Mouse (Mus musculus): Measurements from ENCODE around the gene Gng7. TPM values are rescaled to one million over a fixed set of nuclear protein-coding genes. Genes with fewer than 3 reads are reported as not detected.

Gng7 gene
- polyA plus RNA-seq, 1 experiment, result 0.63 TPM

GRCm38 (mm10) chr10:81036988-81037580, 22.3 kb upstream of the Gng7 start, which contains the start of gene Slc39a3:
Slc39a3 (minus strand) TSS chr10:81037426.
- no peaks in the 10 kb centered on the region for H3K36me3 ChIP-seq (ENCODE audit: control insufficient read depth, insufficient read depth, low read length)
- no peak within 1 kb of the TSS for H3K27ac ChIP-seq (ENCODE audit: control insufficient read depth, insufficient read depth, low read length)
- under 1% methylated on average over 35 of the region's 35 CpGs for WGBS
- peak within 1 kb of the TSS; percentile 69 for H3K4me3 ChIP-seq (ENCODE audit: control insufficient read depth, insufficient read depth, low read length)
- peak; percentile 99 for DNase-seq
- no peaks in the 10 kb centered on the region for H3K27me3 ChIP-seq (ENCODE audit: control insufficient read depth, insufficient read depth, low read length)
- peaks cover 2% of the 10 kb centered on the region; the same call in 1 of the 2 replicates for H3K4me1 ChIP-seq (replicated peaks; ENCODE audit: control insufficient read depth, insufficient read depth, low read length)
- TF ChIP-seq POLR2A (IDR thresholded peaks at IDR 0.05; ENCODE audit: control insufficient read depth, extremely low read depth, insufficient read depth, low read length, poor library complexity) (peak; percentile 67; the same call in 1 of the 2 replicates), CTCF (IDR thresholded peaks at IDR 0.05; ENCODE audit: borderline replicate concordance, control insufficient read depth, extremely low read depth, insufficient read depth, low read length, poor library complexity) (no peak)

- Histone ChIP-seq H3K4me3 (ENCODE audit: control insufficient read depth, insufficient read depth, low read length) (no peak overlapping the region), H3K4me1 (replicated peaks; ENCODE audit: control insufficient read depth, insufficient read depth, low read length) (peaks cover 2% of the 10 kb centered on the region; the same call in 1 of the 2 replicates), H3K27ac (ENCODE audit: control insufficient read depth, insufficient read depth, low read length) (no peak overlapping the region), H3K36me3 (ENCODE audit: control insufficient read depth, insufficient read depth, low read length) (no peaks in the 10 kb centered on the region), H3K27me3 (ENCODE audit: control insufficient read depth, insufficient read depth, low read length) (no peaks in the 10 kb centered on the region)
- WGBS, result 80% methylated on average over 7 of the region's 7 CpGs
- TF ChIP-seq POLR2A (IDR thresholded peaks at IDR 0.05; ENCODE audit: control insufficient read depth, extremely low read depth, insufficient read depth, low read length, poor library complexity), result no peak
- no peak for TF ChIP-seq CTCF (IDR thresholded peaks at IDR 0.05; ENCODE audit: borderline replicate concordance, control insufficient read depth, extremely low read depth, insufficient read depth, low read length, poor library complexity)
- peak; percentile 13 for DNase-seq
Observed at GRCm38 (mm10) chr10:81036251-81036650, 21.5 kb upstream of the Gng7 start.

- no peak for DNase-seq
- Histone ChIP-seq H3K27ac (ENCODE audit: control insufficient read depth, insufficient read depth, low read length) (no peak overlapping the region), H3K4me3 (ENCODE audit: control insufficient read depth, insufficient read depth, low read length) (no peak overlapping the region), H3K27me3 (ENCODE audit: control insufficient read depth, insufficient read depth, low read length) (no peaks in the 10 kb centered on the region), H3K36me3 (ENCODE audit: control insufficient read depth, insufficient read depth, low read length) (no peaks in the 10 kb centered on the region), H3K4me1 (replicated peaks; ENCODE audit: control insufficient read depth, insufficient read depth, low read length) (peaks cover 2% of the 10 kb centered on the region; the same call in 1 of the 2 replicates)
- no peak for TF ChIP-seq CTCF (IDR thresholded peaks at IDR 0.05; ENCODE audit: borderline replicate concordance, control insufficient read depth, extremely low read depth, insufficient read depth, low read length, poor library complexity)
- no peak for TF ChIP-seq POLR2A (IDR thresholded peaks at IDR 0.05; ENCODE audit: control insufficient read depth, extremely low read depth, insufficient read depth, low read length, poor library complexity)
- WGBS, result 94% methylated on average over 10 of the region's 10 CpGs
Observed at GRCm38 (mm10) chr10:81033586-81033985, 18.8 kb upstream of the Gng7 start.

DNA sequence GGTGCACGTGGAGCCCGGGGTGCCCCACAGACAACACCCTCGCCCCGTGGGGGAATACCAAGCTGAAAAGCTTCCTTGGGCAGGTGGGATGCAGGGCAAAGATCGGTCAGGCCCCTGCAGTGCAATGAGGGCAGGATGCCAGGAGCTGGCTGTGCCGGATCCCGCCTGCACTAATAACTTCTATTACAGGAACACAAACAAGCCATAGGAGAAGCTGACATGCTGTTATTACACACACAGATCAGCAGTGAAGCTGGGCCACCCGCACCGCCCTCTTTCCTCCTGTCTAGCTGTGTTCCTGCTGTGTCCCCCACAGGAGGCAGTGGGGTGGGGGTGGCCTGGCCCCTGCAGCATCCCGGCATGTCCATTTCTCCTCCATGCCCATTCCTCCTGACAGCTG, 14.3 kb upstream of the Gng7 start:
- H3K4me3 ChIP-seq (ENCODE audit: control insufficient read depth, insufficient read depth, low read length), result no peak overlapping the region
- H3K27ac ChIP-seq (ENCODE audit: control insufficient read depth, insufficient read depth, low read length), result no peak overlapping the region
- H3K36me3 ChIP-seq (ENCODE audit: control insufficient read depth, insufficient read depth, low read length), result no peaks in the 10 kb centered on the region
- no peaks in the 10 kb centered on the region for H3K4me1 ChIP-seq (replicated peaks; ENCODE audit: control insufficient read depth, insufficient read depth, low read length)
- H3K27me3 ChIP-seq (ENCODE audit: control insufficient read depth, insufficient read depth, low read length), result peaks cover 5% of the 10 kb centered on the region; the same call in 1 of the 2 replicates
- 82% methylated on average over 10 of the region's 10 CpGs for WGBS
- no peak for TF ChIP-seq POLR2A (IDR thresholded peaks at IDR 0.05; ENCODE audit: control insufficient read depth, extremely low read depth, insufficient read depth, low read length, poor library complexity)
- no peak for DNase-seq

DNA sequence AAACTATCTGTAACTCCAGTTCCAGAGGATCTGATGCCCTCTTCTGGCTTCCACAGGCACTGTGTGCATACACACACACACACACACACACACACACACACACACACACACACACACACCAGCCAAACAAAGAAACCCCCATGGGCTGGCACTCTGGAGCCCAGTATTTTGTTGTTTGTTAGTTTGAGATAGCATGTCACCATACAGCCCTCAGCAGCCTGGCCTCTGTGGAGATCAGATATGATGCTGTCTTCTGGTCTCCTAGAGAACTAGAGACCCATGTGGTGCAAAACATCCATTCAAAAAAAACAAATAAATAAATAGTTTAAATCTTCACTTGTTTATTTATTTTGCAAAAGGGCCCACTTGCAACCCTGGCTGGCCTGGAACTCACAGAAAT, 13.5 kb upstream of the Gng7 start:
- no peak for DNase-seq
- H3K36me3 ChIP-seq (ENCODE audit: control insufficient read depth, insufficient read depth, low read length), result no peaks in the 10 kb centered on the region
- no peaks in the 10 kb centered on the region for H3K4me1 ChIP-seq (replicated peaks; ENCODE audit: control insufficient read depth, insufficient read depth, low read length)
- TF ChIP-seq POLR2A (IDR thresholded peaks at IDR 0.05; ENCODE audit: control insufficient read depth, extremely low read depth, insufficient read depth, low read length, poor library complexity) (no peak), CTCF (IDR thresholded peaks at IDR 0.05; ENCODE audit: borderline replicate concordance, control insufficient read depth, extremely low read depth, insufficient read depth, low read length, poor library complexity) (no peak)
- H3K4me3 ChIP-seq (ENCODE audit: control insufficient read depth, insufficient read depth, low read length), result no peak overlapping the region
- no peak overlapping the region for H3K27ac ChIP-seq (ENCODE audit: control insufficient read depth, insufficient read depth, low read length)
- H3K27me3 ChIP-seq (ENCODE audit: control insufficient read depth, insufficient read depth, low read length), result peaks cover 5% of the 10 kb centered on the region; the same call in 1 of the 2 replicates

DNA sequence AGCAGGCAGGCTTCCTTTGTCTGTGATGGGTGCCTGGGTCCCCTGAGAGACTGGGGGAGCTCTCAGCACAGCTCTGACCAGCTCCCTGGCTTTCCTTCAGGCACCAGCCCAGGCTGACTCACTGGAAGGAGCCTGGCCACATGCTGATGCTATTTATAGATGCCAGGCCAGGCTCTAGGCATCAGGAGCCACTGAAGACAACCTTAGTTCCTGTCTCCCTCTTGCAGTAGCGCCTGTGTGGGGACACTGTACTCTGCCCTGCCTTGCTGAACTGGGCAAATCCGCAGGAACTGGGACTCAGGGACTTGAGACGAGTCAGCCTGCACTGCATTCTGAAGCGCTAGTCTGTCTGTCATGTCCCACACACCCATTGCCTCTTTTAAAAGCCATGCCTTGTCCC, 12.6 kb upstream of the Gng7 start:
- 57% methylated on average over 4 of the region's 4 CpGs for WGBS
- Histone ChIP-seq H3K36me3 (ENCODE audit: control insufficient read depth, insufficient read depth, low read length) (no peaks in the 10 kb centered on the region), H3K27ac (ENCODE audit: control insufficient read depth, insufficient read depth, low read length) (no peak overlapping the region), H3K4me3 (ENCODE audit: control insufficient read depth, insufficient read depth, low read length) (no peak overlapping the region), H3K4me1 (replicated peaks; ENCODE audit: control insufficient read depth, insufficient read depth, low read length) (no peaks in the 10 kb centered on the region), H3K27me3 (ENCODE audit: control insufficient read depth, insufficient read depth, low read length) (peaks cover 5% of the 10 kb centered on the region; the same call in 1 of the 2 replicates)
- TF ChIP-seq POLR2A (IDR thresholded peaks at IDR 0.05; ENCODE audit: control insufficient read depth, extremely low read depth, insufficient read depth, low read length, poor library complexity), result no peak
- no peak for TF ChIP-seq CTCF (IDR thresholded peaks at IDR 0.05; ENCODE audit: borderline replicate concordance, control insufficient read depth, extremely low read depth, insufficient read depth, low read length, poor library complexity)
- no peak for DNase-seq

GRCm38 (mm10) chr10:81026857-81027256, 12.1 kb upstream of the Gng7 start:
- WGBS, result 96% methylated on average over 5 of the region's 5 CpGs

More at GRCm38 (mm10) chr10:81026857-81027256, 12.1 kb upstream of the Gng7 start:
- Histone ChIP-seq H3K4me3 (ENCODE audit: control insufficient read depth, insufficient read depth, low read length) (no peak overlapping the region), H3K27me3 (ENCODE audit: control insufficient read depth, insufficient read depth, low read length) (peaks cover 5% of the 10 kb centered on the region; the same call in 1 of the 2 replicates), H3K27ac (ENCODE audit: control insufficient read depth, insufficient read depth, low read length) (no peak overlapping the region), H3K4me1 (replicated peaks; ENCODE audit: control insufficient read depth, insufficient read depth, low read length) (no peaks in the 10 kb centered on the region), H3K36me3 (ENCODE audit: control insufficient read depth, insufficient read depth, low read length) (no peaks in the 10 kb centered on the region)
- no peak for DNase-seq
- no peak for TF ChIP-seq POLR2A (IDR thresholded peaks at IDR 0.05; ENCODE audit: control insufficient read depth, extremely low read depth, insufficient read depth, low read length, poor library complexity)
